Mouse (Mus musculus): ENCODE measurements around the gene Cnih3. TPM values are rescaled to one million over a fixed set of nuclear protein-coding genes. Genes with fewer than 3 reads are reported as not detected.

Cnih3 gene
- polyA plus RNA-seq, 1 experiment from 2014 or later: not detected

DNA sequence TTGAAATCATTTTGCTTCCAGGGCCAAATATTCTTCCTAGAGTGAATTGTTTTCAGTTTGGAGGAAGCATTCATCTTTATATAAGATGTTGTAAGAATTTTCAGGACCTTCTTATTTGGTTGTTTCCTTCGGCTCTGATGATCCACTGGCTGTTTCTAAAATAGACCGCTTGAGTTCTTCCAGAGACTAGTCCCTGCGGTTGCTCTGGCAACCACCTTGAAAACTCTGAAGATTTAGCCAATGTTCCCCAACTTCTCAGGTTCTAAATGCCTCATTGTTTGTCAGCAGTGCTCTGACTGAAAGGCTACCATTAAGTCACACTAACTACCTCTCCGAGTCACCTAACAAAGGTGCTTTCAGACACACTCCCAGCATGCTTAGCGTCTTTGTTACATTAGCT lies 80.8 kb downstream of the Cnih3 start:
- no peaks in the 10 kb centered on the region for H3K4me1 ChIP-seq (ENCODE audit: insufficient read depth)
- TF ChIP-seq EP300 (IDR thresholded peaks at IDR 0.05; ENCODE audit: low read depth) (no peak), CTCF (IDR thresholded peaks at IDR 0.05; ENCODE audit: low read depth) (no peak)
- no peak overlapping the region for H3K9ac ChIP-seq (replicated peaks)
- no peak for ATAC-seq
- no peak overlapping the region for H3K4me2 ChIP-seq (ENCODE audit: low read depth, low read length)
- H3K27me3 ChIP-seq (ENCODE audit: insufficient read depth, low read length): no peaks in the 10 kb centered on the region
- no peaks in the 10 kb centered on the region for H3K9me3 ChIP-seq (ENCODE audit: low read length)
- no peak overlapping the region for H3K27ac ChIP-seq (ENCODE audit: low read depth)
- DNase-seq: no peak
- H3K36me3 ChIP-seq (replicated peaks; ENCODE audit: insufficient read depth, low read length): no peaks in the 10 kb centered on the region
- WGBS (ENCODE audit: insufficient replicate concordance): 82% methylated on average over 5 of the region's 5 CpGs
- no peak overlapping the region for H3K4me3 ChIP-seq (ENCODE audit: low read depth, low read length)

- no peaks in the 10 kb centered on the region for H3K36me3 ChIP-seq (replicated peaks; ENCODE audit: insufficient read depth, low read length)
- no peak for DNase-seq
- no peak overlapping the region for H3K4me2 ChIP-seq (ENCODE audit: low read depth, low read length)
- no peak overlapping the region for H3K27ac ChIP-seq (ENCODE audit: low read depth)
- H3K9ac ChIP-seq (replicated peaks): no peak overlapping the region
- H3K27me3 ChIP-seq (ENCODE audit: insufficient read depth, low read length): no peaks in the 10 kb centered on the region
- H3K4me3 ChIP-seq (ENCODE audit: low read depth, low read length): no peak overlapping the region
- ATAC-seq: no peak
- TF ChIP-seq CTCF (IDR thresholded peaks at IDR 0.05; ENCODE audit: low read depth): no peak
- no peak for TF ChIP-seq EP300 (IDR thresholded peaks at IDR 0.05; ENCODE audit: low read depth)
- H3K9me3 ChIP-seq (ENCODE audit: low read length): no peaks in the 10 kb centered on the region
- WGBS (ENCODE audit: insufficient replicate concordance): 67% methylated on average over 5 of the region's 5 CpGs
- H3K4me1 ChIP-seq (ENCODE audit: insufficient read depth): no peaks in the 10 kb centered on the region; the same call in 1 of the 2 replicates
These were observed 83.0 kb downstream of the Cnih3 start for GRCm38 (mm10) chr1:181435414-181435813.

DNA sequence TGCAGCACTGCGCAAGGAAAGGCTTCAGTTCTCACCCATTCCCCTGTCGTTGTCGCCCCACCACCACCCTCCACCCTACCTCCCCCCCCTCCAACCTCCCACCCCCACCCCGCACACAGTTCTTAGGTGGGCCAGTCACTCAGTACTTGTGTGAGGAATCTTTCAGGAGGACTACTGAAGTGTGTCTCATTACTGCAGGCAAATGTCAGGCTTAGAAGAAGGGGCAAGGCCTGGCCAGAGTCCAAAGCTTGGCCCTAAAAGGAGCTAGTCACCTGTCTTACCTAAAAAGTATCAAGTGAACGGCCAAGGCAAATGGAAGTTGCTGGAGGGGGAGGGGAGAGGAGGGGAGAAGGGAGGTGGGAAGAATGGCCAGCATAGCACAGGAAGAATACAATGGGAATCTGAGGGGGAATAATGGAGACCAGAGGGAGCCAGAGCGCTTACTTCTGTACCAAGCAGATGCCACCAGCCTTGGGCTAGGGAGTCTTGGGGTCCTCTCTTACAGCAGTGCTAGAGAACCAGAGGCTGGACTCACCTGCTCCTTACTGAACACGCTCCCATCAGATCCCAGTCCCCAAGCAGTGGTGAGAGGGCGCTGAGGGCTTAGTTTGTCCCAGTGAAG lies 88.7 kb downstream of the Cnih3 start:
- ATAC-seq: no peak
- Histone ChIP-seq H3K27ac (ENCODE audit: low read depth) (no peak overlapping the region), H3K9me3 (ENCODE audit: low read length) (no peaks in the 10 kb centered on the region), H3K9ac (replicated peaks) (no peak overlapping the region), H3K27me3 (ENCODE audit: insufficient read depth, low read length) (no peaks in the 10 kb centered on the region), H3K4me3 (ENCODE audit: low read depth, low read length) (no peak overlapping the region), H3K4me2 (ENCODE audit: low read depth, low read length) (no peak overlapping the region), H3K36me3 (replicated peaks; ENCODE audit: insufficient read depth, low read length) (no peaks in the 10 kb centered on the region), H3K4me1 (ENCODE audit: insufficient read depth) (no peaks in the 10 kb centered on the region; the same call in 1 of the 2 replicates)
- TF ChIP-seq CTCF (IDR thresholded peaks at IDR 0.05; ENCODE audit: low read depth) (no peak), EP300 (IDR thresholded peaks at IDR 0.05; ENCODE audit: low read depth) (no peak)
- WGBS (ENCODE audit: insufficient replicate concordance): 70% methylated on average over 8 of the region's 8 CpGs
- DNase-seq: no peak

DNA sequence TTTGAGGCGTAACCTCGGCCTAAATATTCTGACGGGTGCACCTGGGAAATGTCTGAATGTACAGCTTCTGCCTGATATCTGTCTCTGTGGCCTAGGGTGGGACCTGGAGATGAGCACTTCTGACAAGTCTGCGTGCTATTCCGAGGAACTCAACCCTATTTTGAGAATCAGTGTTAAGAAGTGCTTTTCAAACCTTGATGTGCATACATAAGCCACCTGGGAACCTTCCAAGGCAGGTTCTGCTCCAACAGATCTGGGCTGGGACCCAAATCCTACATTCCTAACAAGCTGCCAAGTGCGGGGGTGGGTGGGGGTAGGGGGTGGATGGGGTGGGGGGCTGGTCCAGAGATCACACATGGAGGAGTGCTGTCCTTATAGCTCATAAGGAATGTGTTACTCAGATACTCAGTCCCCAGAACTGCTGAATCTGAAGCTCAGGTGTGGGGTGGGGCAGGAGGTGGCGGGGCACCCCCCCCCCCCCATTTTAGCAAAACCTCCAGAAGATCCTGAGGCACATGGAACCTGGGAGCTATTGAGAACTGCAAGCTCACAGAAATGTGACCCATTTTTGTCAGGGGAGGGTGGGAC lies 89.3 kb downstream of the Cnih3 start:
- Histone ChIP-seq H3K9me3 (ENCODE audit: low read length) (no peaks in the 10 kb centered on the region), H3K27me3 (ENCODE audit: insufficient read depth, low read length) (no peaks in the 10 kb centered on the region; the same call in 1 of the 2 replicates), H3K36me3 (replicated peaks; ENCODE audit: insufficient read depth, low read length) (no peaks in the 10 kb centered on the region), H3K4me2 (ENCODE audit: low read depth, low read length) (no peak overlapping the region), H3K27ac (ENCODE audit: low read depth) (no peak overlapping the region), H3K4me3 (ENCODE audit: low read depth, low read length) (no peak overlapping the region), H3K9ac (replicated peaks) (no peak overlapping the region), H3K4me1 (ENCODE audit: insufficient read depth) (no peaks in the 10 kb centered on the region; the same call in 1 of the 2 replicates)
- TF ChIP-seq EP300 (IDR thresholded peaks at IDR 0.05; ENCODE audit: low read depth) (no peak), CTCF (IDR thresholded peaks at IDR 0.05; ENCODE audit: low read depth) (no peak)
- ATAC-seq (no peak), DNase-seq (no peak)
- 86% methylated on average over 7 of the region's 7 CpGs for WGBS (ENCODE audit: insufficient replicate concordance)

GRCm38 (mm10) chr1:181445041-181445440 lies 92.6 kb downstream of the Cnih3 start:
- Histone ChIP-seq H3K4me3 (ENCODE audit: low read depth, low read length) (no peak overlapping the region), H3K9me3 (ENCODE audit: low read length) (no peaks in the 10 kb centered on the region), H3K27me3 (ENCODE audit: insufficient read depth, low read length) (no peaks in the 10 kb centered on the region; the same call in 1 of the 2 replicates), H3K36me3 (replicated peaks; ENCODE audit: insufficient read depth, low read length) (no peaks in the 10 kb centered on the region), H3K4me1 (ENCODE audit: insufficient read depth) (no peaks in the 10 kb centered on the region), H3K4me2 (ENCODE audit: low read depth, low read length) (no peak overlapping the region), H3K9ac (replicated peaks) (no peak overlapping the region), H3K27ac (ENCODE audit: low read depth) (no peak overlapping the region)
- WGBS (ENCODE audit: insufficient replicate concordance): 59% methylated on average over 5 of the region's 5 CpGs
- no peak for TF ChIP-seq EP300 (IDR thresholded peaks at IDR 0.05; ENCODE audit: low read depth)
- TF ChIP-seq CTCF (IDR thresholded peaks at IDR 0.05; ENCODE audit: low read depth): no peak
- ATAC-seq: no peak
- no peak for DNase-seq

- H3K36me3 ChIP-seq (replicated peaks; ENCODE audit: insufficient read depth, low read length): no peaks in the 10 kb centered on the region
- peak; percentile 18 for DNase-seq
- TF ChIP-seq EP300 (IDR thresholded peaks at IDR 0.05; ENCODE audit: low read depth) (no peak), CTCF (IDR thresholded peaks at IDR 0.05; ENCODE audit: low read depth) (peak; percentile 52)
- H3K4me3 ChIP-seq (ENCODE audit: low read depth, low read length): no peak overlapping the region
- H3K27me3 ChIP-seq (ENCODE audit: insufficient read depth, low read length): no peaks in the 10 kb centered on the region; the same call in 1 of the 2 replicates
- ATAC-seq: no peak
- H3K27ac ChIP-seq (ENCODE audit: low read depth): no peak overlapping the region
- no peaks in the 10 kb centered on the region for H3K9me3 ChIP-seq (ENCODE audit: low read length)
- no peak overlapping the region for H3K4me2 ChIP-seq (ENCODE audit: low read depth, low read length)
- no peak overlapping the region for H3K9ac ChIP-seq (replicated peaks)
- WGBS (ENCODE audit: insufficient replicate concordance): 52% methylated on average over 1 of the region's 1 CpGs
- H3K4me1 ChIP-seq (ENCODE audit: insufficient read depth): no peaks in the 10 kb centered on the region
These were observed 93.3 kb downstream of the Cnih3 start for GRCm38 (mm10) chr1:181445630-181446257.
